Mouse (Mus musculus) MEL-GATA-1-ER (cell line): Measurements from ENCODE around the gene Mesp1.

Experiments used
- DNase-seq: peaks from one replicate; pipeline ENCODE4 v3.0.0-alpha.2; 2012; ENCODE audit warnings: low read depth; ENCODE audit errors: extremely low read depth

Gene Mesp1

GRCm38 (mm10) chr7:79742277-79742658, 51.3 kb downstream of the Mesp1 start:
- DNase-seq, result no peak
